Mouse (Mus musculus): ENCODE data around the gene Cgrrf1. TPM values are rescaled to one million over a fixed set of nuclear protein-coding genes. Genes with fewer than 3 reads are reported as not detected.
A peak's percentile ranks its signal among the peaks of the same experiment; 100 is the strongest.

The Cgrrf1 gene
- polyA plus RNA-seq, 1 experiment = 20.7 TPM

GRCm38 (mm10) chr14:46880935-46881334 is 49.0 kb downstream of the Cgrrf1 start:
- no peak overlapping the region for H3K4me3 ChIP-seq (replicated peaks; ENCODE audit: control insufficient read depth, low read depth, low read length)
- H3K27ac ChIP-seq (ENCODE audit: control insufficient read depth, insufficient read depth, low read depth, low read length, poor library complexity) = no peak overlapping the region
- TF ChIP-seq CTCF (IDR thresholded peaks at IDR 0.05; ENCODE audit: control insufficient read depth, insufficient read depth, low read length) (peak; percentile 66), POLR2A (IDR thresholded peaks at IDR 0.05; ENCODE audit: borderline replicate concordance, control insufficient read depth, low read depth, low read length) (no peak)
- no peaks in the 10 kb centered on the region; the same call in 1 of the 2 replicates for H3K4me1 ChIP-seq (ENCODE audit: control insufficient read depth, insufficient read depth, low read length)
- 6% methylated on average over 10 of the region's 10 CpGs for WGBS

DNA sequence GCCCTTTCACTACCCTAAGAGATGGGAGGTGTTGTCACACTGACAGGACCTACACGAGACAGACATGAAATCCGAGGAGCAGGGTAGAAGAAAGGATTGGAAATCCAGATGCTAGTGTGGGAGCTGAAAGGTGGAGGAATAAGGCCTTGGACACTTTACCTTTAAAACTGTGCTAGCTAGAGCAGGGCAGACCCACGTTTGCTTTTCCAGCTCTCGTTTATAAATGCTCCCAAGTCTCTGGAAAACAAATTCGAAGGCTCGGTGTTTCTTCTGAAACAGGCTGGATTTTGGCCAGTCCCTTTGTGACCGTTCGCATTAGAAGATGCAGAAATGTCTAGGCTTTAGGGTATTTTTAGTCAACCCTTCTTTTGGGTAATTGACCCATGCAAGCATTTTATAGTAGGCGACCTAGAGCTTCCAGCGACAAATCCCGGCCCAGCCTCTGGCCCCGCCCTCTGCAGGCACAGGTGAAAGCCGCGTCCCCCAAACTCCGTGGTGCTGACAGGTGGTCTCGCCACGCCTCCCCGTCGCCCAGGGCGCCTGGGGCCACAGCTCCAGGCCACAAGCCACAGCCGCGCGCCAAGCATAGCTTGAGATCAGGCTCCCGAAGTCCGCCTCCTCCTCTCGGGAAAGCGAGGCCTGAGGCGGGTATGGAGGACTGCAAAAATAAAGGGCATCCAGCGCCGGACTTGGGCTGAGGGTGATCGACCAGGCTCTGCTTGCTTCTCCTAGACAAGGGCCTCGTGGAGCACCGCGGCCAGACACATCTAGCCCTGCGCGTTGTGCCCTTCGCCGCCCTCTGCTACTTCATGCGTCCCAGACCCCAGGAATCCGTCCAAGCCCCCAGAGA is 49.9 kb downstream of the Cgrrf1 start:
- H3K27ac ChIP-seq (ENCODE audit: control insufficient read depth, insufficient read depth, low read depth, low read length, poor library complexity) = no peak overlapping the region; the same call in 1 of the 2 replicates
- 18% methylated on average over 40 of the region's 40 CpGs for WGBS
- TF ChIP-seq CTCF (IDR thresholded peaks at IDR 0.05; ENCODE audit: control insufficient read depth, insufficient read depth, low read length) (no peak), POLR2A (IDR thresholded peaks at IDR 0.05; ENCODE audit: borderline replicate concordance, control insufficient read depth, low read depth, low read length) (no peak)
- H3K4me3 ChIP-seq (replicated peaks; ENCODE audit: control insufficient read depth, low read depth, low read length) = no peak overlapping the region
- H3K4me1 ChIP-seq (ENCODE audit: control insufficient read depth, insufficient read depth, low read length) = no peaks in the 10 kb centered on the region; the same call in 1 of the 2 replicates

GRCm38 (mm10) chr14:46882431-46883067 is 50.6 kb downstream of the Cgrrf1 start, which contains the start of gene Samd4:
Gene Samd4, plus strand, starts transcription at chr14:46882854.
- no peak for TF ChIP-seq POLR2A (IDR thresholded peaks at IDR 0.05; ENCODE audit: borderline replicate concordance, control insufficient read depth, low read depth, low read length)
- no peak for TF ChIP-seq CTCF (IDR thresholded peaks at IDR 0.05; ENCODE audit: control insufficient read depth, insufficient read depth, low read length)
- WGBS = 1% methylated on average over 54 of the region's 54 CpGs
- H3K27ac ChIP-seq (ENCODE audit: control insufficient read depth, insufficient read depth, low read depth, low read length, poor library complexity) = peak within 1 kb of the TSS; percentile 21; the same call in 1 of the 2 replicates
- peak within 1 kb of the TSS; percentile 11 for H3K4me3 ChIP-seq (replicated peaks; ENCODE audit: control insufficient read depth, low read depth, low read length)
- H3K4me1 ChIP-seq (ENCODE audit: control insufficient read depth, insufficient read depth, low read length) = no peaks in the 10 kb centered on the region; the same call in 1 of the 2 replicates

DNA sequence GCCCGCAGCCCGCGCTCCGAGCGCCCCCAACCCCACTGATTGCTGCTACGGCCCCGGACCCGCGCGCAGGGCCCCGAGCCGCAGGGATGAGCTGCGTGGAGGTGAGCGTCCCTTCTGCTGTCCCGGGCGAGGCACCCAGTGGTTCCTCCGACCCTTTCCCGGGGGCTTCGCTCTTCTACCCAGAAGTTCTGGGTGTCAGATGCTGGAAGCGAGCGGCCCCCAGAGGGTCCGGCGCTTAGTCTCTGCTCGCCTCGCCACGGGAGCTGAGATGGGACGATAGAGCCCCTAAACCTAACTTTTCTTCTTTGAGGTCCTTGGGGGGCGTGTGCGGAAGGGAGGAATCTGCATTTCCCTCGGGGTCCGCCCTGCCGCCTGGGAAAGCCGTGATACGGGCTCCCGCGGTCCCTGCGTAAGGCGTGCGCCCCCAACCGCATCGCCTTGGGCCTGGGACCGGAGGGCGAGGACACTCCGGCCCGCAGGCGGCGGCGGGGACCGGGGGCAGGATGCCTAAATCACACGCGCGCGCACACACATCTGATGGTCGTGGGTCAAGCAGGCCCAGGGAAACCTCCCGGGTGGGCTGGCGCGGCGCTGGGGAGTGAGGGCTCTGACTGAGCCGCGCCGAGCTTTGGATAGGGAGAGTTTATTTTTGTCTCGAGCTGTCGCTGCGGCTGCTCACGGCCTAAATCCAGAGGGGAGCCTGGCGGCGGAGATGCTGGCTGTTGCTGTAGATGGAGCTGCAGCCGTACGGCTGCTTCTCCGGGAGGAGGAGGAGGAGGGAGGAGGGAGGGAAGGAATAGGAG is 51.3 kb downstream of the Cgrrf1 start:
- H3K4me1 ChIP-seq (ENCODE audit: control insufficient read depth, insufficient read depth, low read length) = no peaks in the 10 kb centered on the region; the same call in 1 of the 2 replicates
- H3K27ac ChIP-seq (ENCODE audit: control insufficient read depth, insufficient read depth, low read depth, low read length, poor library complexity) = peak overlapping the region; percentile 21; the same call in 1 of the 2 replicates
- TF ChIP-seq POLR2A (IDR thresholded peaks at IDR 0.05; ENCODE audit: borderline replicate concordance, control insufficient read depth, low read depth, low read length) (no peak; the same call in 1 of the 2 replicates), CTCF (IDR thresholded peaks at IDR 0.05; ENCODE audit: control insufficient read depth, insufficient read depth, low read length) (no peak)
- H3K4me3 ChIP-seq (replicated peaks; ENCODE audit: control insufficient read depth, low read depth, low read length) = no peak overlapping the region
- 1% methylated on average over 68 of the region's 70 CpGs for WGBS

GRCm38 (mm10) chr14:46883871-46884441 is 52.0 kb downstream of the Cgrrf1 start:
- H3K27ac ChIP-seq (ENCODE audit: control insufficient read depth, insufficient read depth, low read depth, low read length, poor library complexity) = no peak overlapping the region; the same call in 1 of the 2 replicates
- under 1% methylated on average over 28 of the region's 29 CpGs for WGBS
- no peaks in the 10 kb centered on the region; the same call in 1 of the 2 replicates for H3K4me1 ChIP-seq (ENCODE audit: control insufficient read depth, insufficient read depth, low read length)
- H3K4me3 ChIP-seq (replicated peaks; ENCODE audit: control insufficient read depth, low read depth, low read length) = peak overlapping the region; percentile 11
- TF ChIP-seq CTCF (IDR thresholded peaks at IDR 0.05; ENCODE audit: control insufficient read depth, insufficient read depth, low read length) (no peak), POLR2A (IDR thresholded peaks at IDR 0.05; ENCODE audit: borderline replicate concordance, control insufficient read depth, low read depth, low read length) (no peak)

- TF ChIP-seq POLR2A (IDR thresholded peaks at IDR 0.05; ENCODE audit: borderline replicate concordance, control insufficient read depth, low read depth, low read length) (no peak), CTCF (IDR thresholded peaks at IDR 0.05; ENCODE audit: control insufficient read depth, insufficient read depth, low read length) (no peak)
- no peak overlapping the region; the same call in 1 of the 2 replicates for H3K27ac ChIP-seq (ENCODE audit: control insufficient read depth, insufficient read depth, low read depth, low read length, poor library complexity)
Measured at GRCm38 (mm10) chr14:46884701-46885428, 52.9 kb downstream of the Cgrrf1 start.

DNA sequence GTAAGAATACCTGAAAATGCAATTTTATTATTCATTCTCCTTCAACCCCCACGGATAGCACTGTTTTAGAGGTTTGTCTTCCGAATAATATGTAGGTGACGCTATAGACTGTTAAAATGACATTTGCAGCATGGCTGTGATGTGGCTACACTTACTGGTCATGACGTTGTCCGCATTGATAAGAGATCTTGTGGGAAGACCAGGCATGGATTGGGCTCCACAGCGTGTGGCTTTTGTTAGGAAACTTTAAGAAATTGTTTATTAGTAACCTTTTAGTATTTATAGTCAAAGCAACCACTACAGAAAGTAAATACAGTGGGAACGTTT is 53.5 kb downstream of the Cgrrf1 start:
- WGBS = 4% methylated on average over 7 of the region's 7 CpGs
- no peak for TF ChIP-seq CTCF (IDR thresholded peaks at IDR 0.05; ENCODE audit: control insufficient read depth, insufficient read depth, low read length)
- Histone ChIP-seq H3K4me3 (replicated peaks; ENCODE audit: control insufficient read depth, low read depth, low read length) (no peak overlapping the region), H3K4me1 (ENCODE audit: control insufficient read depth, insufficient read depth, low read length) (no peaks in the 10 kb centered on the region; the same call in 1 of the 2 replicates), H3K27ac (ENCODE audit: control insufficient read depth, insufficient read depth, low read depth, low read length, poor library complexity) (no peak overlapping the region; the same call in 1 of the 2 replicates)

More at GRCm38 (mm10) chr14:46884701-46885428, 52.9 kb downstream of the Cgrrf1 start:
- WGBS = 2% methylated on average over 45 of the region's 52 CpGs
- Histone ChIP-seq H3K4me1 (ENCODE audit: control insufficient read depth, insufficient read depth, low read length) (no peaks in the 10 kb centered on the region; the same call in 1 of the 2 replicates), H3K4me3 (replicated peaks; ENCODE audit: control insufficient read depth, low read depth, low read length) (no peak overlapping the region)

Measured in bone marrow, adult 2 months (tissue).